Mouse (Mus musculus) kidney, adult 8-10 months (tissue): ENCODE results near the gene Aco1.
A peak's percentile ranks its signal among the peaks of the same experiment; 100 is the strongest.

Experiments
- DNase-seq, 2 experiments: peaks; one replicate each; pipeline ENCODE4 v3.0.0; 2022

The Aco1 gene

DNA sequence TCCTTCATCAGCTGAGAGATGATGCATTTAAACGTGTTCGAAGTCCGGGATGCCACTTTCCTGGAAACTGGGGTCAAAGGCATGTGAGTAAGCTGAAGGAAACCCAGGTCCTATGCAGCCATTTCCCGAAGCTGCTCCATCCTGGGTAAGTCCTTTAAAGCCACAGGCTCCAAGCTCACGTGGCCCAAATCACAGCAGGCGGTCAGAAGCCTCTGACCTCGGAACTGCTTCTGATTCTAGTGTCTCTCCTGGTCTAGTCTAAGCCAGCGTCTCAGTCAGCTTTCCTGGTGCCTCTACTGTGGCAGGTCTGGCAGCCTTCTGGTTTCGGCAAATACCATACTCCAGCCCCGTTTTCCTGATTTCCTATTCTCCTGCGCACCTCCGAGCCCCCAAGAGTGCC is 77.6 kb downstream of the Aco1 start:
- no peak for DNase-seq

DNA sequence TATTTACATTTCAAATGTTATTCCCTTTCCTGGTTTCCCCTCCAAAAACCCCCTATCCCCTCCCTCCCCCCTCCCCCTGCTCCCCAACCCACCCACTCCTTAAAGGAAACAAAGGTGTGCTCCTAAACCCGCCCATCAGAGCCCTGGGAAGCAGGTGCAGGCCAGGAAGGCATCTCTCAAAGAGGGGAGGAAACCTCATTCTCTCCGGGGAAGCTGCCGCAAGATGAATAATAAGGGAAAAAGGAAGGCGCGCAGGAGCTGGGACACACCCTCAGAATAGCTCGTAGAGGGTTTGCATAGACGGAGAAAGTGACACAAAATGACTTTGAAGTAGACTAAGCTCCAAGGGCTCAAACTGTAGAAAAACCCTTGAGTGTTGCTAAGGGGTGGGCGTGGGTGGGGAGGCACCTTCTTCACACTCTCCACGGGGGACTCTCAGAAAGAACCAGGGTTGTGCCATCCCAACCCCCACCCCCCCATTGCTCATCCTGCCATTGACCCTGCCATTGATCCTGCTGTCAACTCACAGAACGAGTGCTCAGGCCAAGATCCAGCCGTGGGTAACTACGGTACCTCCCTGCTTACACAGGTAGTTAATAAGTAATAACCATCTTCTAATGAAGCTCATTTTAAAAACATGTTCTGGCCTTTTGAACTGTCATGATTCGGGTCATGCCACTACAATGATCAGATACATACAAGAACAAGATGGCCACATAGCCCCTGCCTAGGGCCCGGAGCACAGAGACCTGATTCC is 78.3 kb downstream of the Aco1 start:
- DNase-seq = peak in 1 of 2 experiments; percentile 21

DNA sequence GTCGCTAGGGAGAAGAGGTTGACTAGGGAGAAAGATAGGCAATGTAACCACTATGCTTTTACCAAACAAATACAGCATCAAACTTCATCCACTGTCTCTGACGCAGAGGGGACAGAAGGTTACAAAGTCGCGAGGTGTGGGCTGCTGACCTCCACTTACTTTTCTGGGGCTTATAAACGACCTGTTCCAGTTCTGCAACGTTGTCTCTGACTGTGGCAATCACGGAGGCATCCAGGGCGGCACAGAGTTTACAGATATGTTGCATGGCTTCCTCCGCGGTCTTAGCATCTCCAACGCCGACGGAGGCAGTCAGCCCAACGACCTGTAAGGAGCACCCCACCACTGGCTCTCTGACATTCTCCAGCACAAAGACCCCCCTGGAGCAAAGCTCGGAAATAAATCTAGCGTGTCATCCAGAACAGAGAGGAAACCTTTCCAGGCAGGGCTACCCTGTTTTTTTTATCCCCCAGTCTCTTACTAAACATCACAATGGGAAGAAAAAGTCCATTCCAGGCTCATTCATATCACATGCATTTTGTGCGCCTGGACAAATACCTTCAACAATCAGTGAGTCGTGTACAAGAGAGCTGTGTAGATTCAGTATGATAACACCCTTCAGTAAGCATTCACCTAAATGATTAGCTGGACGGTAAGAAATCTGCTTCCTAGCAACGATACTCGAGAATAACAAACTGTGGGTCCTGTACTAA is 79.2 kb downstream of the Aco1 start:
- no peak for DNase-seq

DNA sequence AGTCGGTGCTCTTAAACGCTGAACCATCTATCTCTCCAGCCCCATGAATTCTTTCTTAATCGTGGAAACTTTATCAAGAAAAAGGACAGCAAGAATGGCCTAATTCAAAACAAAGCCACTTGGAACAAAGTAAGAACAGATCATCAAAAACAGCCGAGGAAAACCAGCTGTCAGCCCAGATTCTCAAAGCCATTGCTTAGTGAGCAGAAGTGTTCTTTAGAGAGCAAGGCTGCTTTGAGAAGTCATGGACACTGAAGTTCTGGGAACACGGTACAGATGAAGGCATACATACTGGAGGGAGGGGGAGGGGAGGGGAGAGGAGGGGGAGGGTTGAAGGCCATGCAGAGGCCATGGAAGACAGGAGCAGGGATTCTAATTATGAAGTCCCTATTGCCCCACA is 83.2 kb downstream of the Aco1 start:
- no peak for DNase-seq

DNA sequence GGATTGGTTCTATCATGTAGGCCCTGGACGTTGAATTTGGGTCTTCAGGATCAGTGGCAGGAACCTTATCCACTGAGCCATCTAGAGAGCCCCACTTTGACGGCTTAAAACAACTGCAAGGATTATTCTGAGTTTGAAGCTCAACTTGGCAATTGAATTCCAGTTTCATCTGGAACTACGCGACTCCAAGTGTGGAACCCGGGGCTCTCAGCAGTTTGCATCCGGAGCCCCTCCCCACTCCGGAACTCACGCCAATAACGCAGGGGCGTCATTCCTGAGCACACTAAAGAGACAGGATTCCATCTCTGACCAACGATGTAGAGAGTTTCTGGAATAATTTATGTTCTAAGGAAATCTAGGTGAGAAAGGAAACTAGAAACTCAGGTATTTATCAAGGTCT is 84.2 kb downstream of the Aco1 start:
- DNase-seq = no peak

DNA sequence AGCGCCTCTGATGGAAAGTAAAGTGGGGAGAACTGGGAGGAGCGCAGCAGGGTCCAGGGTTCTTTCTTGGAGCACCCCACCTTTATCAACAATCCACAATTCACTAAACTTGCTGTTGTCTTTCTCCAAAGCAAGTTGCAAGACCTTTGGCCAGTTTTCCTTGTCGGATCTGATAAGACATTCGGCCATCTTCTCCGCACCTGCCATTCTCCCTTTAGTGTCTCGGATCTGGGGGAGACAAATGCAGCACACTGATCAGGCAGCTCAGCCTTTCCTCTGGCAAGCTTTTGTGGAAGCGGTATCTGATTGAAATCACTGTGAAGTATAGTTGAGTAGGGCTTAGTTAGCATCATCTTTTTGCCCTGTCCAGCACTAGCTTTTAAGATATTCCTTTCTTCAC is 85.0 kb downstream of the Aco1 start:
- DNase-seq = no peak

DNA sequence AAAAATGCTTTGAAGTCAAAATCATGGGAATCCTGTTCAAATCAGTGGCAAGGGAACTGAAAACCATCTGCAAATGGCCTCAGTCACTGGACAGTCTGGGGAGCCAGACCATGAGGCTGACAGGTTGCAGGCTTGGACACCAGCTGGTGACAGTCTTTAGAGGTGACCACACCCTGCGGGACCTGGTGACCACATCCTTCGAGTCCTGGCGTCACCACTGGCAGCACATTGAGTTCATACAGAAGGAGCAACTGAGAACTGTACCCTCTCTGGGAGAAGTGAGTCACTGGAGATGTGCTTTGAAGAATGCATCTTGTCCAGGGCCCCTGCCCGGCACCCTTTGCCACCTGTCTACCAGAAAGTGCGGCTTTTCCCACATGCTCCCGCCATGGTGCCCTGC is 86.8 kb downstream of the Aco1 start:
- DNase-seq = no peak

DNA sequence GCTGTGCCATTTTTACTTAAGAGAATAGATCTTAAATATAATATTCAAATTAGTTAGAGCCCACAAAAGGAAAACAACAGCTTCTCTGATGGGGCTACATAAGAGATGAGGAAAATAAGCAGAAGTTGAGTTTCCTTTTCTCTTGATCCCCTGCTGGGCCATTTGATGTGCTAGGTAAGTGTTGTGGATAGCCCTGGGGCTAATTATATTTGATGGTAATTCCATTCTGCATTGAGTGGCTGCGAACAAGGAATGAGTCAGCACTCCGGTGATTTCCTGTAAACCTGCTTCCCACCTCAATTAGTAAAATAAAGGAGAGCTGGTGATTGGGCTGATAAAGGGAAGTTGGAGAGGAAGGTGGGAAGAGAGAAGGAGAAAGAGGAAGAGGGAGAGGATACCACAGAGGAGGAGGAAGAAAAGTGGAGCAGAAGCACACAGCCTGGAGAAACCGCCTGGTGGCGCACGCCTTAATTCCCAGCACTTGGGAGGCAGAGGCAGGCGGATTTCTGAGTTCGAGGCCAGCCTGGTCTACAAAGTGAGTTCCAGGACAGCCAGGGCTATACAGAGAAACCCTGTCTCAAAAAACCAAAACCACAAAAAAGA is 90.3 kb downstream of the Aco1 start:
- no peak for DNase-seq

DNA sequence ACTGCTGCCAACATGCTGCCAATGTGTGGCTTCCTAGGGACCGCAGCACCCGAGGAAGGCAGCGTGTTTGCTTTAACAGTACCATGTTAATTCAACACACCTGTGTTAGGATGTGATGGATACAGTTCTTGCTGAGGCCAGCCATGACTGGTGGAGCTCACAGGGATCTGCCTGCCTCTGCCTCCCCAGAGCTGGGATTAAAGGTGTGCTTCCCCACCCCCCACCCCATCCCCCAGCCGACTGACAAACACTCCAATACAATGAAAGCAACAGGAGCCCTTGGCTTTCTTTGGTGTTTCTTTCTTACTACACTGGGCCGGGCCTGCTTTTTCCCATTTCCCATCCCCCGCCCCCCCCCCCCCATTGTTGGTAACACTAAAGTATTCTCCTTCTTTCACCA is 91.4 kb downstream of the Aco1 start:
- DNase-seq = no peak

DNA sequence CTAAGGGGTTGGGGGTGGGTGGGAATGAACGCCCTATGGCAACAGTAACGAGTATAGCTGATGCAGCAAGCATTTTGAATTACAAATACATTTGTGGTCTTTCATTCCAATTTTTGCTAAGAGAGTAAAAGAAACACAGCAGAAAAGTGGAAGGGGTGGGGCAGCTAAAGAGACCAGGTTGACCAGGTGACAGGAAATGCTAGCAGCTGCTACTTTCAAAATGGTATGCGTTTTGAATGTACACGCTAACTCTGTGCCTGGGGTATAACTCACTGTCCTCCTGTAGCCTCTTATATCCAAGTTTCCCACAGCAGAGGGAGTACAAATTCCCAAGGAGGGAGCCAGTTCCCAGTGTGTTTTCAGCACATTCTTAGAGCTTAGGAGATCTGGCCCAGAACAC is 93.9 kb downstream of the Aco1 start:
- DNase-seq = no peak

DNA sequence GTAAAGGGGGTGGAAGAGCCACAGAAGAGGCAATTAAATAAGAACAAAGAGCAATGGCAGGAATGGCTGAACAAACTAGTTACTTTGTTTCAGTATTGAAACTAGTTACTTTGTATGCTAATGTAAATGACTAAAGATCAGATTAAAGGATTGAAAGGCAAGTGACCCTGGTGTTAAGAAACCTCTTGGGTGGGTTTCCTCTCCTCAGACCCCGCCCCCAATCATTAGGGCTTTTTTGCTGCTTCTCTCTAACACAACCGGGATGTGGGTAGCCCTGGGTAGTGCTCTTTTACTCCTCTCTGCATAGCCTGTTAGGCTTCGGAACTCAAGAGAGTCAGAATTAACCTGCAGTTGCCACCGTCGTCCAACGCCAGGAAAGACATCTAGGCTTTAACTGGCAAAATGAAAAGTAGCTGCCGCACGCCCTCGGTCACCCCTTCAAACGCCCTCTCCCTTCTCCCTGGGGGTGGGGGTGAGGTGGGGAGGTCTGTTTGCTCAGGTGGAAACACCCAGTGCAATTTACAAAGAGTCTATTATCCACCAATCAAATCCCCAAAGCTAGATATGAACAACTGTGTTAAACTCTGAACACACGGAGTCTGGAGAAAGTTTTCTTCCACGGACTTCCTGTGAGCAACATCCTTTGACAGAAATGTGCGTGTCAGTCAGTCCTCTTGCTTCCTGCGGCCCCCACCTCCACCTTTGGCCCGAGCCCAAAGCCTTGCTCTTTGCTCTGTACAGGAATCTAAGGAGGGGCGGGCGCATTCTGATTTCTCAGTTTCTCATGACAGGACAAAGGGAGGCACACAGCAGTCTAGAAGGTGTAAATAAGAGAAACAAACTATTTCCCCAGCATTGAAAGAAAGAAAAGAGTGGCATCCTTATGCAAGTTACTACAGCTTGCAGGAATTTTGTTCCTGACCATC is 95.9 kb downstream of the Aco1 start:
- peak; percentile 86 for DNase-seq

DNA sequence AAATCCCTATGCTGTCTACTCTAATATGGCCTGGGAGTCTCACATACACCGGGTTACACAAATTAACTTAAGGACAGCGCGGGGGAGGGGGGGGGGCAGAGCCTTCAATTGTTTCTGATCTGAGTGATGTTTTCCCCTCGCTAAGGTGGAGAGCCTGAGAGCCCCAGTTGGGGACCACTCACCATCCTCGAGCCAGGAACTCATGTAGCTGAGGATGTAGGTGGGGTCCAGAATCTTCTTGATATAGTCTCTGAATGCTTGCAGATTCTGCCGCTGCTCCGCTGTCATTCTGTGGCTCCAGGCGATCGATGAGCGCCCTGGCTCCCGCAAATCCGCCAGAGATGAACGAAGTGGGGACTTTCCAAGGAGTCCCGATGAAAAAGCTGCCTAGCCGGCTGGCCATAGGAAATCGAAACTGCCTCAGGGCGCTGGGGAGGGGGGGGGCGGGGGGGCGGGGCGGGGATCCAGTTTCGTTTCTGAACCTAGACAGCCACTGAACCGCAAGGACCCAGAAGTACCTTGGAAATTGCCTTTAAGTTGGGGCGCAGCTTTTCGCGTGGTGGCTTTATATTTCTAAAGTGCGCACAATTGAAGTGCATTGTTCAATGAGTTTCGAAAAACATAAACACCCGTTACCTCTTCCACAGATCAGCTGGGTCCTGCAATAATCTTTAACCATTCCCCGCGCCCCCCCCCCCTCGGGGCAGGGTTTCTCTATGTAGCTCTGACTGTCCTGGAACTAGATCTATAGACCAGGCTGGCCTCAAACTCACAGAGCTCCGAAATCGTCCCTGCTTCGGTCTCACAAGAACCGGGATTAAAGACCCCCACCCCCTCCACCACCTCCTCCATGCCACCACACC is 96.8 kb downstream of the Aco1 start, which contains the start of gene Ddx58:
Gene Ddx58 (minus strand): TSS at position 420 of the 863 bp plus-strand sequence.
- DNase-seq = peak; percentile 14 to 30

DNA sequence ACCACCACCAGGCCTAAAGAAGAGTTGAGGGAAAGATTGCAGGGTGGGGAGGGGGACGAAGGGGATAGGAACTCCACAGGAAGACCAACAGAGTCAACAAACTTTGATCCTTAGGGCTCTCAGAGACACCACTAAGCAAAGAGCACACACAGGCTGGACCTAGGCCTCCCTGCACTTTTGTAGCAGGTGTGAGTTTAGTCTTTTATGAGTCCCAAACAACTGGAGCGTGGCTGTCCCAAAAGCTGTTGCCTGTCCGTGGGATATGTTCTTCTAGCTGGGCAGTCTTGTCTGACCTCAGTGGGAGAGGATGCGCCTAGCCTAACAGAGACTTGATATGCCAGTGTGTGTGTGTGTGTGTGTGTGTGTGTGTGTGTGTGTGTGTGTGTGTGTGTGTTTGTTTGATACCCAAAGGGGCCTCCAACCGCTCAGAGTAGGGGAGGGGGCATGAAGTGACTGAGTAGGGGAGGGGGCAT is 97.4 kb downstream of the Aco1 start:
- DNase-seq = no peak

DNA sequence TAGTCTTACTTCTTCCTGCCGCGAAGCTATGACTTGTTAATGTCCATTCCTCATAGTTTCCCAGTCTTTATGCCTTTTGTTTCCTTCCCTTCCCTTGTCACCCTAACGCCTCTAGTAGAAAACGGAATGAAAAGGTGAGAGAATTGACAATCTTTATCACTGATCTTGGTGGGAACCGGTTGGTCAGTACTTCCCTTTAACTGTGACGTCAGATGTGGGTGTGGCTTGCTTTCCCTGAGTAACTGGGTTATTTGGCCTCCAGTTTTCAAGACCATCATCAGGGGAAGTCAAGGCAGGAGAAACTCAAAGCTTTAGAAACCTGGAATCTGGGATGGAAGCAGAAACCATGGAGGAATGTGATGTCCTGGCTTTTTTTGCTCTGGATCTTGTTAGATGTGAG is 99.0 kb downstream of the Aco1 start:
- no peak for DNase-seq

DNA sequence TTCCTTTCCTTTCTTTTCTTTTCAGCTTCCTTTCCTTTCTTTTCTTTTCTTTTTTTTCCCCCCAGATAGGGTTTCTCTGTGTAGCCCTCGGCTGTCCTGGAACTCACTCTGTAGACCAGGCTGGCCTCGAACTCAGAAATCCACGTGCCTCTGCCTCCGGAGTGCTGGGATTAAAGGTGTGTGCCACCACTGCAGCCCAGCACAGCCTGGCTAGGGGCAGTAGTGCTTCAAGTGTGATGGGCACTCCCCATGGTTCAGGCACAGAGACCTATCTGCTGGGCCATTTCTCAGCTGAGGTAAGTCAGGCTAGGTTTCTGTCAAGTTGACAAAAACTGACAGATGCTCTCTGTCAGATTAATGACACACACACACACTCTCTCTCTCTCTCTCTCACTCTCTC is 100.1 kb downstream of the Aco1 start:
- no peak for DNase-seq

DNA sequence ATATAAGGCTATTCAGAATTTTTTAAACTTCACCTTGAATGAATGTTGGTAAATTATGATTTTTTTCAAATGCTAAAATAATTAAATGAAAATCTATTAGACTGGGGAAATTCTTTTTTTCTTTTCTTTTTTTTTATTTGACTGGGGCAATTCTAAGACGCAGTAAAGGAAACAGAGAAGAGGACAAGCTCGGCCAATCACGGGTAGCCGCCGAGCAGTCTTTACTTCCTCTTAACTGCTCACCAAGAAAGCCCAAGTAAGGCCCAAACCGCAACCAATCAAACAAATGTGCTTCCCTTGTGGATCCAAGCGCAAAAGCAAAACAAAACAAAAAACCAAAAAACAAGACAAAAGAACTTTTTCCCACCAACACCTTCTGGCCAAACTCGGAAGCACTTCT is 101.2 kb downstream of the Aco1 start:
- DNase-seq = no peak
